Mouse (Mus musculus) right cerebral cortex, postnatal 14 days (tissue): ENCODE measurements around the gene Rps6kb2.

ENCODE experiments used
- DNase-seq: peaks from one replicate; pipeline ENCODE4 v3.0.0; 2022

Gene Rps6kb2

GRCm38 (mm10) chr19:4153232-4153654 is 9.9 kb downstream of the Rps6kb2 start, which contains the start of gene Ptprcap:
Gene Ptprcap, plus strand, starts transcription at chr19:4153604.
- no peak for DNase-seq

- DNase-seq = no peak
Measured at GRCm38 (mm10) chr19:4152445-4153231, 10.5 kb downstream of the Rps6kb2 start.

GRCm38 (mm10) chr19:4151898-4152297 is 11.3 kb downstream of the Rps6kb2 start:
- DNase-seq = no peak

GRCm38 (mm10) chr19:4151488-4151860 is 11.7 kb downstream of the Rps6kb2 start:
- DNase-seq = no peak

GRCm38 (mm10) chr19:4150567-4151487 is 12.3 kb downstream of the Rps6kb2 start:
- no peak for DNase-seq

GRCm38 (mm10) chr19:4149764-4150461 is 13.2 kb downstream of the Rps6kb2 start:
- DNase-seq = no peak

- DNase-seq = no peak
Measured at GRCm38 (mm10) chr19:4149283-4149682, 13.9 kb downstream of the Rps6kb2 start.

GRCm38 (mm10) chr19:4148819-4149218 is 14.3 kb downstream of the Rps6kb2 start:
- DNase-seq = no peak

GRCm38 (mm10) chr19:4148491-4148806 is 14.7 kb downstream of the Rps6kb2 start, which contains the start of gene Coro1b:
Gene Coro1b, plus strand, starts transcription at chr19:4148619.
- DNase-seq = peak; percentile 96

- no peak for DNase-seq
Measured at GRCm38 (mm10) chr19:4147782-4148490, 15.2 kb downstream of the Rps6kb2 start.

- no peak for DNase-seq
Measured at GRCm38 (mm10) chr19:4147022-4147405, 16.1 kb downstream of the Rps6kb2 start.

- DNase-seq = no peak
Measured at GRCm38 (mm10) chr19:4146366-4147021, 16.7 kb downstream of the Rps6kb2 start.

GRCm38 (mm10) chr19:4145936-4146335 is 17.2 kb downstream of the Rps6kb2 start:
- DNase-seq = no peak

- no peak for DNase-seq
Measured at GRCm38 (mm10) chr19:4144550-4145498, 18.3 kb downstream of the Rps6kb2 start.

- no peak for DNase-seq
Measured at GRCm38 (mm10) chr19:4143759-4144268, 19.3 kb downstream of the Rps6kb2 start, which contains the start of gene Cabp4. Gene Cabp4, minus strand, starts transcription at chr19:4144033.

- DNase-seq = no peak
Measured at GRCm38 (mm10) chr19:4142416-4143173, 20.6 kb downstream of the Rps6kb2 start.

- no peak for DNase-seq
Measured at GRCm38 (mm10) chr19:4140147-4140546, 23.0 kb downstream of the Rps6kb2 start.

- no peak for DNase-seq
Measured at GRCm38 (mm10) chr19:4139446-4139845, 23.7 kb downstream of the Rps6kb2 start, which contains the start of gene Gpr152. Gene Gpr152, plus strand, starts transcription at chr19:4139787.

GRCm38 (mm10) chr19:4137913-4138312 is 25.2 kb downstream of the Rps6kb2 start:
- DNase-seq = no peak

- DNase-seq = no peak
Measured at GRCm38 (mm10) chr19:4136463-4136862, 26.7 kb downstream of the Rps6kb2 start.
